Mouse (Mus musculus) forebrain, embryonic 13.5 days (tissue): ENCODE measurements at regions not wholly inside any gene's neighbourhood (a gene's known extent, or its start where the extent isn't known, plus 50 kb on each side); places are given as distances from the start of the nearest gene placed in this dataset.

Experiments
- ATAC-seq: fragments of 200-750 bp; cut with Nextera tagmentation; 2 replicates; pipeline ENCODE4 v1.8.0; 2017
- H3K27ac ChIP-seq: fragments of 300-500 bp; sonication (generic); 2 replicates; pipeline ENCODE4 v1.5.1; 2015; ENCODE audit warnings: inconsistent platforms, mild to moderate bottlenecking, moderate library complexity
- H3K27me3 ChIP-seq: fragments of 300-500 bp; sonication (generic); 2 replicates; pipeline ENCODE4 v1.6.1; 2015; ENCODE audit warnings: mild to moderate bottlenecking, inconsistent platforms
- H3K36me3 ChIP-seq: fragments of 300-500 bp; sonication (generic); 2 replicates; pipeline ENCODE4 v1.6.1; 2015; ENCODE audit warnings: mild to moderate bottlenecking, inconsistent platforms; ENCODE audit not compliant: poor library complexity, severe bottlenecking
- H3K4me1 ChIP-seq: fragments of 300-500 bp; sonication (generic); 2 replicates; pipeline ENCODE4 v1.6.1; 2015; ENCODE audit warnings: inconsistent platforms
- H3K4me2 ChIP-seq: fragments of 300-500 bp; sonication (generic); 2 replicates; pipeline ENCODE4 v1.6.1; 2015; ENCODE audit warnings: inconsistent platforms, mild to moderate bottlenecking, moderate library complexity
- H3K4me3 ChIP-seq: fragments of 300-500 bp; sonication (generic); 2 replicates; pipeline ENCODE4 v1.5.1; 2015; ENCODE audit warnings: mild to moderate bottlenecking, inconsistent platforms
- H3K9ac ChIP-seq: fragments of 300-500 bp; sonication (generic); 2 replicates; pipeline ENCODE4 v1.6.1; 2015; ENCODE audit warnings: mild to moderate bottlenecking, inconsistent platforms
- H3K9me3 ChIP-seq: fragments of 300-500 bp; sonication (generic); replicated peaks from 2 replicates; pipeline ENCODE4 v1.6.1; 2016; ENCODE audit warnings: inconsistent platforms
- WGBS: fragments of 180-500 bp; shearing (Covaris S2); methylation state at CpG from one replicate; pipeline ENCODE4 v1.1.7; 2015; 5-methylcytosine and 5-hydroxymethylcytosine counted together

GRCm38 (mm10) chr1:28373351-28373750, 406.7 kb downstream of the Gm597 start:
- H3K9me3 ChIP-seq: no peaks in the 10 kb centered on the region
- no peak overlapping the region for H3K4me2 ChIP-seq
- no peaks in the 10 kb centered on the region for H3K4me1 ChIP-seq
- H3K36me3 ChIP-seq: no peaks in the 10 kb centered on the region
- no peak overlapping the region for H3K27ac ChIP-seq
- no peak overlapping the region for H3K9ac ChIP-seq
- ATAC-seq: no peak
- no peaks in the 10 kb centered on the region for H3K27me3 ChIP-seq
- H3K4me3 ChIP-seq: no peak overlapping the region
- WGBS: 94% methylated on average over 3 of the region's 3 CpGs

- H3K27ac ChIP-seq: no peak overlapping the region
- no peak overlapping the region for H3K4me2 ChIP-seq
- 71% methylated on average over 2 of the region's 2 CpGs for WGBS
- no peaks in the 10 kb centered on the region for H3K9me3 ChIP-seq
- H3K4me1 ChIP-seq: no peaks in the 10 kb centered on the region
- no peak overlapping the region for H3K4me3 ChIP-seq
- H3K36me3 ChIP-seq: no peaks in the 10 kb centered on the region
- H3K9ac ChIP-seq: no peak overlapping the region
- no peaks in the 10 kb centered on the region for H3K27me3 ChIP-seq
- ATAC-seq: peak; percentile 51; the same call in 1 of the 2 replicates
Observed at GRCm38 (mm10) chr1:28349411-28349973, 430.6 kb downstream of the Gm597 start.

GRCm38 (mm10) chr1:28348572-28348971, 431.5 kb downstream of the Gm597 start:
- ATAC-seq: no peak
- H3K4me1 ChIP-seq: no peaks in the 10 kb centered on the region
- 52% methylated on average over 3 of the region's 3 CpGs for WGBS
- no peak overlapping the region for H3K4me3 ChIP-seq
- H3K36me3 ChIP-seq: no peaks in the 10 kb centered on the region
- no peaks in the 10 kb centered on the region for H3K9me3 ChIP-seq
- no peak overlapping the region for H3K27ac ChIP-seq
- no peaks in the 10 kb centered on the region for H3K27me3 ChIP-seq
- H3K4me2 ChIP-seq: no peak overlapping the region
- no peak overlapping the region for H3K9ac ChIP-seq

- no peaks in the 10 kb centered on the region for H3K4me1 ChIP-seq
- no peaks in the 10 kb centered on the region for H3K9me3 ChIP-seq
- no peak overlapping the region for H3K4me3 ChIP-seq
- no peak overlapping the region for H3K27ac ChIP-seq
- H3K27me3 ChIP-seq: no peaks in the 10 kb centered on the region
- 83% methylated on average over 1 of the region's 1 CpGs for WGBS
- no peak for ATAC-seq
- H3K9ac ChIP-seq: no peak overlapping the region
- no peaks in the 10 kb centered on the region for H3K36me3 ChIP-seq
- no peak overlapping the region for H3K4me2 ChIP-seq
Observed at GRCm38 (mm10) chr1:28340054-28340453, 440.0 kb downstream of the Gm597 start.

GRCm38 (mm10) chr1:28334366-28334765, 445.7 kb downstream of the Gm597 start:
- no peaks in the 10 kb centered on the region for H3K4me1 ChIP-seq
- no peaks in the 10 kb centered on the region for H3K27me3 ChIP-seq
- no peaks in the 10 kb centered on the region for H3K36me3 ChIP-seq
- H3K4me2 ChIP-seq: no peak overlapping the region
- H3K27ac ChIP-seq: no peak overlapping the region
- no peak for ATAC-seq
- 89% methylated on average over 3 of the region's 3 CpGs for WGBS
- no peak overlapping the region for H3K4me3 ChIP-seq
- no peak overlapping the region for H3K9ac ChIP-seq
- H3K9me3 ChIP-seq: no peaks in the 10 kb centered on the region

- Histone ChIP-seq H3K4me2 (no peak overlapping the region), H3K27ac (no peak overlapping the region), H3K27me3 (no peaks in the 10 kb centered on the region), H3K4me1 (no peaks in the 10 kb centered on the region), H3K4me3 (no peak overlapping the region), H3K9ac (no peak overlapping the region), H3K36me3 (no peaks in the 10 kb centered on the region), H3K9me3 (no peaks in the 10 kb centered on the region)
- no peak for ATAC-seq
Observed at GRCm38 (mm10) chr1:28332031-28332430, 448.0 kb downstream of the Gm597 start.

GRCm38 (mm10) chr1:28328986-28329385, 451.1 kb downstream of the Gm597 start:
- 89% methylated on average over 9 of the region's 9 CpGs for WGBS
- Histone ChIP-seq H3K4me3 (no peak overlapping the region), H3K4me1 (no peaks in the 10 kb centered on the region), H3K9ac (no peak overlapping the region), H3K27ac (no peak overlapping the region), H3K36me3 (no peaks in the 10 kb centered on the region), H3K27me3 (no peaks in the 10 kb centered on the region), H3K9me3 (no peaks in the 10 kb centered on the region), H3K4me2 (no peak overlapping the region)
- no peak for ATAC-seq

GRCm38 (mm10) chr1:28328539-28328938, 451.5 kb downstream of the Gm597 start:
- no peak overlapping the region for H3K4me2 ChIP-seq
- no peaks in the 10 kb centered on the region for H3K27me3 ChIP-seq
- H3K9ac ChIP-seq: no peak overlapping the region
- no peak for ATAC-seq
- H3K9me3 ChIP-seq: no peaks in the 10 kb centered on the region
- H3K4me1 ChIP-seq: no peaks in the 10 kb centered on the region
- WGBS: 87% methylated on average over 6 of the region's 6 CpGs
- H3K4me3 ChIP-seq: no peak overlapping the region
- no peaks in the 10 kb centered on the region for H3K36me3 ChIP-seq
- no peak overlapping the region for H3K27ac ChIP-seq

- H3K9ac ChIP-seq: no peak overlapping the region
- H3K27ac ChIP-seq: no peak overlapping the region
- H3K4me1 ChIP-seq: no peaks in the 10 kb centered on the region
- no peak for ATAC-seq
- WGBS: 59% methylated on average over 3 of the region's 3 CpGs
- no peaks in the 10 kb centered on the region for H3K9me3 ChIP-seq
- H3K27me3 ChIP-seq: no peaks in the 10 kb centered on the region
- no peaks in the 10 kb centered on the region for H3K36me3 ChIP-seq
- no peak overlapping the region for H3K4me3 ChIP-seq
- H3K4me2 ChIP-seq: no peak overlapping the region
Observed at GRCm38 (mm10) chr1:28324141-28324540, 455.9 kb downstream of the Gm597 start.
